Mouse (Mus musculus) myocyte (in vitro differentiated cells): ENCODE results near the gene Synj2. TPM values are rescaled to one million over a fixed set of nuclear protein-coding genes. Genes with fewer than 3 reads are reported as not detected.
A peak's percentile ranks its signal among the peaks of the same experiment; 100 is the strongest.

Experiments used
- H3K27me3 ChIP-seq: one replicate; pipeline ENCODE4 v1.6.1; 2011; ENCODE audit not compliant: control insufficient read depth, insufficient read depth, insufficient read length
- H3K36me3 ChIP-seq: one replicate; pipeline ENCODE4 v1.6.1; 2011; ENCODE audit not compliant: control insufficient read depth, insufficient read depth
- H3K4me2 ChIP-seq: one replicate; pipeline ENCODE4 v1.6.1; 2011; ENCODE audit warnings: low read depth, control low read depth
- H3K4me3 ChIP-seq: one replicate; pipeline ENCODE4 v1.5.1; 2011; ENCODE audit warnings: mild to moderate bottlenecking, control low read depth, moderate library complexity
- H3K79me2 ChIP-seq: one replicate; pipeline ENCODE4 v1.6.1; 2011; ENCODE audit not compliant: control insufficient read depth, insufficient read depth
- H3ac ChIP-seq: one replicate; pipeline ENCODE4 v1.6.1; 2011; ENCODE audit not compliant: control insufficient read depth, insufficient read length
- CEBPB ChIP-seq: IDR thresholded peaks from 2 replicates; pipeline ENCODE4 v1.6.1; 2011; ENCODE audit warnings: mild to moderate bottlenecking, moderate library complexity; ENCODE audit not compliant: poor library complexity, insufficient read depth, severe bottlenecking
- E2F4 ChIP-seq: IDR thresholded peaks from one replicate; pipeline ENCODE4 v1.6.1; 2011; ENCODE audit warnings: mild to moderate bottlenecking, control low read depth, moderate library complexity; ENCODE audit not compliant: insufficient read depth
- MAX ChIP-seq: IDR thresholded peaks from one replicate; pipeline ENCODE4 v1.6.1; 2011; ENCODE audit warnings: low read depth, mild to moderate bottlenecking, control low read depth
- MYOD1 ChIP-seq, 3 experiments: IDR thresholded peaks; one replicate each; pipeline ENCODE4 v1.6.1; 2011; ENCODE audit warnings: control low read depth in 2 of 3, low read depth in 2 of 3, mild to moderate bottlenecking in 2 of 3, moderate library complexity in 1 of 3; ENCODE audit not compliant: insufficient read length in 2 of 3, control insufficient read depth in 1 of 3
- MYOG ChIP-seq, 3 experiments: IDR thresholded peaks; one replicate each; pipeline ENCODE4 v1.6.1; 2011; ENCODE audit warnings: control low read depth in 2 of 3, low read depth in 2 of 3, mild to moderate bottlenecking in 2 of 3; ENCODE audit not compliant: insufficient read length in 2 of 3, control insufficient read depth in 1 of 3, insufficient read depth in 1 of 3
- POLR2A ChIP-seq: IDR thresholded peaks from one replicate; pipeline ENCODE4 v1.6.1; 2011; ENCODE audit warnings: low read depth, mild to moderate bottlenecking, control low read depth, moderate library complexity; ENCODE audit not compliant: insufficient read length
- POLR2AphosphoS2 ChIP-seq: IDR thresholded peaks from one replicate; pipeline ENCODE4 v1.6.1; 2011; ENCODE audit warnings: low read depth, control low read depth; ENCODE audit not compliant: insufficient read length
- REST ChIP-seq: IDR thresholded peaks from one replicate; pipeline ENCODE4 v1.6.1; 2011; ENCODE audit warnings: mild to moderate bottlenecking, control low read depth, moderate library complexity; ENCODE audit not compliant: insufficient read depth, insufficient read length
- SRF ChIP-seq: IDR thresholded peaks from one replicate; pipeline ENCODE4 v1.6.1; 2011; ENCODE audit warnings: low read depth; ENCODE audit not compliant: control insufficient read depth, insufficient read length
- TCF12 ChIP-seq: IDR thresholded peaks from one replicate; pipeline ENCODE4 v1.6.1; 2011; ENCODE audit warnings: mild to moderate bottlenecking, control low read depth; ENCODE audit not compliant: poor library complexity, insufficient read depth, severe bottlenecking
- TCF3 ChIP-seq: IDR thresholded peaks from one replicate; pipeline ENCODE4 v1.6.1; 2011; ENCODE audit warnings: low read depth, control low read depth; ENCODE audit not compliant: insufficient read length
- USF1 ChIP-seq: IDR thresholded peaks from one replicate; pipeline ENCODE4 v1.6.1; 2011; ENCODE audit warnings: low read depth, mild to moderate bottlenecking, control low read depth, moderate library complexity
- polyA plus RNA-seq: library from polyadenylated mRNA; unstranded; fragments of >200 nt; fragmentation: generic; extraction: Trizol; gene quantifications from one replicate; pipeline ENCODE4 v1.2.1, GENCODE M21; 2012; ENCODE audit warnings: missing spikeins

Gene Synj2
- polyA plus RNA-seq, 1 experiment, result 32.1 TPM

GRCm38 (mm10) chr17:5903630-5904301 is 37.3 kb upstream of the Synj2 start:
- Histone ChIP-seq H3K4me3 (no peak overlapping the region), H3K4me2 (no peak overlapping the region), H3K27me3 (no peaks in the 10 kb centered on the region), H3K36me3 (peaks cover 6% of the 10 kb centered on the region), H3ac (no peak overlapping the region), H3K79me2 (no peaks in the 10 kb centered on the region)
- TF ChIP-seq MAX (no peak), MYOG (IDR thresholded peaks at IDR 0.05; ENCODE audit: control insufficient read depth in 1 of 3, insufficient read depth in 1 of 3, insufficient read length in 2 of 3, low read depth in 2 of 3) (no peak)

DNA sequence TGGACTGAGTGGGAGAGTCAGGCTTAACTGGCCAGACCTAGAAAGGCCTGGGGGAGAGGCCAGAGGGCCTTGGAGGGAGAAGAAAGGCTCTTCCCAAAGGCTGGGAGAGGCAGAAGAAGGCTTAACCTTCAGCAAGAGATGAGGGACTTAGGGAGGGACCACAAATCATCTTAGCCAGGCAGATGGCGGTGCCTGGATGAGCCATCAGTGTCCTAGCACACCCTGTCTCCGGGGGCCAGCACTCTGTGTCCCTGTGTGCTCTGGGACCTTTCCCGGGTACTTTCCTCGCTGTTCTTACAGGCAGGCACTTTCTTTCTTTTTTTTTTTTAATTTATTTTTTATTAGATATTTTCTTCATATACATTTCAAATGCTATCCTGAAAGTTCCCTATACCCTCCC is 31.4 kb upstream of the Synj2 start:
- H3K79me2 ChIP-seq, result no peaks in the 10 kb centered on the region
- TF ChIP-seq MYOG (IDR thresholded peaks at IDR 0.05; ENCODE audit: control insufficient read depth in 1 of 3, insufficient read depth in 1 of 3, insufficient read length in 2 of 3, low read depth in 2 of 3) (no peak), SRF (no peak), TCF12 (no peak), TCF3 (no peak), E2F4 (no peak), POLR2AphosphoS2 (no peak), MYOD1 (IDR thresholded peaks at IDR 0.05; ENCODE audit: control insufficient read depth in 1 of 3, insufficient read length in 2 of 3, low read depth in 2 of 3) (no peak), CEBPB (no peak), MAX (no peak), POLR2A (no peak), USF1 (no peak), REST (no peak)
- no peaks in the 10 kb centered on the region for H3K27me3 ChIP-seq
- H3K4me2 ChIP-seq, result no peak overlapping the region
- peaks cover 11% of the 10 kb centered on the region for H3K36me3 ChIP-seq
- H3K4me3 ChIP-seq, result no peak overlapping the region
- H3ac ChIP-seq, result no peak overlapping the region

- Histone ChIP-seq H3ac (no peak overlapping the region), H3K36me3 (peaks cover 15% of the 10 kb centered on the region), H3K4me3 (no peak overlapping the region), H3K27me3 (no peaks in the 10 kb centered on the region), H3K79me2 (no peaks in the 10 kb centered on the region), H3K4me2 (no peak overlapping the region)
- no peak for TF ChIP-seq E2F4
- no peak for TF ChIP-seq MYOG (IDR thresholded peaks at IDR 0.05; ENCODE audit: control insufficient read depth in 1 of 3, insufficient read depth in 1 of 3, insufficient read length in 2 of 3, low read depth in 2 of 3)
- TF ChIP-seq POLR2A, result no peak
- TF ChIP-seq MAX, result no peak
Observed at GRCm38 (mm10) chr17:5911591-5911990, 29.5 kb upstream of the Synj2 start.

GRCm38 (mm10) chr17:5912797-5913196 is 28.3 kb upstream of the Synj2 start:
- Histone ChIP-seq H3K4me3 (no peak overlapping the region), H3ac (no peak overlapping the region), H3K36me3 (peaks cover 22% of the 10 kb centered on the region), H3K4me2 (no peak overlapping the region), H3K79me2 (no peaks in the 10 kb centered on the region), H3K27me3 (no peaks in the 10 kb centered on the region)
- TF ChIP-seq POLR2AphosphoS2 (no peak), SRF (no peak), MAX (no peak), E2F4 (no peak), TCF12 (no peak), TCF3 (no peak), USF1 (no peak), POLR2A (no peak), CEBPB (no peak), MYOD1 (IDR thresholded peaks at IDR 0.05; ENCODE audit: control insufficient read depth in 1 of 3, insufficient read length in 2 of 3, low read depth in 2 of 3) (no peak), MYOG (IDR thresholded peaks at IDR 0.05; ENCODE audit: control insufficient read depth in 1 of 3, insufficient read depth in 1 of 3, insufficient read length in 2 of 3, low read depth in 2 of 3) (no peak), REST (no peak)

DNA sequence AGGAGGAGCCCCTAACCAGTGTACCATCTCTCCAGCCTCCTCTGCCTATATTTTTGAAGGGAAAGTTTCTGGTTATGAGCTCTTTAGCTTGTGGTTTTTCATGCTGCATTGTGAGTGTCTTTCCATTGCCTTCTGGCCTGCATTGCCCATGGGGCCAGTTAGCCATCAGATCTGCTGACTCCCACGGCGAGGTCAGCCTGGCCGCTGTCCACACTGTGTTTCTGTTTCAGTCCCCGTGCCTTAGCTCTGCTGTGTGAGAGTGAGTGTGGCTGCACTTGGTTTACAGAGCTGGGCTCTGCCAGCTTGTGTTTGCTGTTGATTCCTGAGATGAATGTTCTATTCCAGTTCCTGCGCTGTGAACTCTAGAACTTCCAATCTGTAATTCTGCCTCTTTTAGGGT is 26.9 kb upstream of the Synj2 start:
- H3ac ChIP-seq, result no peak overlapping the region
- peaks cover 21% of the 10 kb centered on the region for H3K36me3 ChIP-seq
- no peak overlapping the region for H3K4me3 ChIP-seq

More for the DNA sequence above, 26.9 kb upstream of the Synj2 start:
- TF ChIP-seq POLR2A, result no peak
- no peak for TF ChIP-seq USF1
- TF ChIP-seq TCF3, result no peak
- TF ChIP-seq REST, result peak; percentile 24
- Histone ChIP-seq H3K27me3 (no peaks in the 10 kb centered on the region), H3K79me2 (no peaks in the 10 kb centered on the region), H3K4me2 (no peak overlapping the region)
